ENCODE assay signal across 9 mouse cellular contexts in genomic region chr9:20743946-20744738, GRCm38 (mm10). TPM values are rescaled to one million over a fixed set of nuclear protein-coding genes. Genes with fewer than 3 reads are reported as not detected.
A peak's percentile ranks its signal among the peaks of the same experiment; 100 is the strongest.
DNase-seq lines count a peak whose midpoint lies in the region; ATAC-seq and TF ChIP-seq lines count a peak whose summit lies in the region.
"Had no signal": no experiment of that assay in that cellular context is flagged by ENCODE, and none has a peak within 500 bp of the region (broad histone marks: within the 10 kb centered on the region; RNA-seq: fewer than 3 reads in every experiment).

No protein-coding gene starts in this region.

- H3K9ac ChIP-seq in kidney, embryonic 15.5 days = no peak overlapping the region
- peak overlapping the region; percentile 85; the same call in 1 of the 2 replicates for H3K9ac ChIP-seq in hindbrain, embryonic 16.5 days (ENCODE audit: low read depth, low read length)
- H3K9ac ChIP-seq in neural tube, embryonic 15.5 days (replicated peaks) = peak overlapping the region; percentile 34
- H3K9ac ChIP-seq: limb, embryonic 13.5 days had no signal

- H3K4me2 ChIP-seq in kidney, embryonic 15.5 days = no peak overlapping the region
- peak overlapping the region; percentile 67 for H3K4me2 ChIP-seq in hindbrain, embryonic 16.5 days (ENCODE audit: low read length)
- H3K4me2 ChIP-seq in neural tube, embryonic 15.5 days = peak overlapping the region; percentile 73
- H3K4me2 ChIP-seq: limb, embryonic 13.5 days had no signal

- H3K4me1 ChIP-seq in kidney, embryonic 15.5 days = peaks cover 24% of the 10 kb centered on the region
- H3K4me1 ChIP-seq in bone marrow, adult 2 months (ENCODE audit: control insufficient read depth, insufficient read depth, low read length) = no peaks in the 10 kb centered on the region
- H3K4me1 ChIP-seq in hindbrain, embryonic 16.5 days (ENCODE audit: control insufficient read depth, insufficient read depth, low read depth, low read length) = peaks cover 10% of the 10 kb centered on the region
- peaks cover 32% of the 10 kb centered on the region for H3K4me1 ChIP-seq in neural tube, embryonic 15.5 days

- 12% methylated on average over 22 of the region's 22 CpGs for WGBS in kidney, embryonic 15.5 days
- WGBS in bone marrow, adult 2 months = 26% methylated on average over 22 of the region's 22 CpGs
- 9% methylated on average over 22 of the region's 22 CpGs for WGBS in hindbrain, embryonic 16.5 days
- WGBS in neural tube, embryonic 15.5 days = 10% methylated on average over 22 of the region's 22 CpGs

- no peaks in the 10 kb centered on the region for H3K9me3 ChIP-seq in kidney, embryonic 15.5 days (replicated peaks)
- H3K9me3 ChIP-seq in hindbrain, embryonic 16.5 days (ENCODE audit: control insufficient read depth, low read length) = no peaks in the 10 kb centered on the region
- no peaks in the 10 kb centered on the region for H3K9me3 ChIP-seq in neural tube, embryonic 15.5 days (replicated peaks)
- H3K9me3 ChIP-seq: limb, embryonic 13.5 days had no signal

- TF ChIP-seq CTCF in bone marrow, adult 2 months (IDR thresholded peaks at IDR 0.05; ENCODE audit: control insufficient read depth, insufficient read depth, low read length) = peak; percentile 74

- H3K36me3 ChIP-seq in kidney, embryonic 15.5 days = no peaks in the 10 kb centered on the region
- H3K36me3 ChIP-seq in hindbrain, embryonic 16.5 days (ENCODE audit: control insufficient read depth, insufficient read depth, low read length) = no peaks in the 10 kb centered on the region
- no peaks in the 10 kb centered on the region; the same call in 1 of the 2 replicates for H3K36me3 ChIP-seq in neural tube, embryonic 15.5 days
- H3K36me3 ChIP-seq: limb, embryonic 13.5 days had no signal

- TF ChIP-seq POLR2A in bone marrow, adult 2 months (IDR thresholded peaks at IDR 0.05; ENCODE audit: borderline replicate concordance, control insufficient read depth, low read depth, low read length) = no peak

- H3K27me3 ChIP-seq in kidney, embryonic 15.5 days = peaks cover 76% of the 10 kb centered on the region
- no peaks in the 10 kb centered on the region for H3K27me3 ChIP-seq in hindbrain, embryonic 16.5 days (replicated peaks; ENCODE audit: control insufficient read depth, insufficient read depth, low read length)
- H3K27me3 ChIP-seq in neural tube, embryonic 15.5 days (replicated peaks) = 0 out of 2 replicates have a peak, but pooled peaks cover 2% of the 10 kb centered on the region

- H3K4me3 ChIP-seq in kidney, embryonic 15.5 days (replicated peaks) = no peak overlapping the region
- H3K4me3 ChIP-seq in bone marrow, adult 2 months (replicated peaks; ENCODE audit: control insufficient read depth, low read depth, low read length) = no peak overlapping the region
- H3K4me3 ChIP-seq in hindbrain, embryonic 16.5 days (ENCODE audit: low read length) = peak overlapping the region; percentile 72
- peak overlapping the region; percentile 71 for H3K4me3 ChIP-seq in neural tube, embryonic 15.5 days (replicated peaks)
- H3K4me3 ChIP-seq: erythroblast, embryonic 14.5 days; limb, embryonic 13.5 days had no signal

- no peak for ATAC-seq in kidney, embryonic 15.5 days (replicated peaks; ENCODE audit: low FRiP score)
- no peak; the same call in 1 of the 2 replicates for ATAC-seq in hindbrain, embryonic 16.5 days
- ATAC-seq in neural tube, embryonic 15.5 days (ENCODE audit: low FRiP score) = no peak

- peak; percentile 42 to 47 for DNase-seq in kidney, postnatal 4 days
- peak; percentile 66 for DNase-seq in ES-CJ7 (ENCODE audit: low read depth, low spot score)
- DNase-seq in natural killer cell, adult 2 months (ENCODE audit: low spot score in 2 of 2) = no peak

- no peak overlapping the region for H3K27ac ChIP-seq in kidney, embryonic 15.5 days
- H3K27ac ChIP-seq in bone marrow, adult 2 months (ENCODE audit: control insufficient read depth, insufficient read depth, low read depth, low read length, poor library complexity) = no peak overlapping the region
- H3K27ac ChIP-seq in hindbrain, embryonic 16.5 days (ENCODE audit: low read depth, low read length) = 0 out of 2 replicates have a peak overlapping the region, but pooled peaks have one; percentile 13
- H3K27ac ChIP-seq in neural tube, embryonic 15.5 days (replicated peaks) = no peak overlapping the region
- H3K27ac ChIP-seq: limb, embryonic 13.5 days had no signal

RNA-seq across cellular contexts. Expression of gene Olfm2, which starts 2.0 kb away (rescaled TPM):
- polyA plus RNA-seq in kidney, embryonic 15.5 days (2015; fragmentation: Nextera tagmentation; extraction: Ambion mirVana) = 4.7 and 7.1 TPM in 2 replicates
- polyA plus RNA-seq in bone marrow, adult 2 months (2011; ENCODE audit: insufficient read depth, insufficient read length, low replicate concordance, missing spikeins) = 1.1 TPM in 1 of 2 replicates, not detected in the other
- polyA plus RNA-seq in hindbrain, embryonic 16.5 days (2015; fragmentation: Nextera tagmentation; extraction: Ambion mirVana) = 250 and 269 TPM in 2 replicates
- polyA plus RNA-seq in neural tube, embryonic 15.5 days (2015; fragmentation: Nextera tagmentation; extraction: Ambion mirVana) = 190 and 224 TPM in 2 replicates
- polyA plus RNA-seq: erythroblast, embryonic 14.5 days had no signal

Comparison
In these comparisons a context has a peak if more than half of its experiments do, and no peak if none do; other contexts are left out.
1. DNase-seq: peak in kidney, postnatal 4 days (2 of 2) and ES-CJ7 (single experiment); none in natural killer cell, adult 2 months (0 of 2).
2. H3K4me3 ChIP-seq: peak in hindbrain, embryonic 16.5 days (single experiment) and neural tube, embryonic 15.5 days (single experiment); none in kidney, embryonic 15.5 days (single experiment) and bone marrow, adult 2 months (single experiment).
3. RNA of gene Olfm2, which starts 2.0 kb away (polyA plus RNA-seq): 250 to 269 TPM in hindbrain, embryonic 16.5 days and 190 to 224 TPM in neural tube, embryonic 15.5 days; 4.7 to 7.1 TPM in kidney, embryonic 15.5 days and 1.1 TPM in bone marrow, adult 2 months; every median in the first group is over 10 times any median in the second.